Comparison of ENCODE assay signal across 8 mouse cellular contexts in the genomic region with DNA sequence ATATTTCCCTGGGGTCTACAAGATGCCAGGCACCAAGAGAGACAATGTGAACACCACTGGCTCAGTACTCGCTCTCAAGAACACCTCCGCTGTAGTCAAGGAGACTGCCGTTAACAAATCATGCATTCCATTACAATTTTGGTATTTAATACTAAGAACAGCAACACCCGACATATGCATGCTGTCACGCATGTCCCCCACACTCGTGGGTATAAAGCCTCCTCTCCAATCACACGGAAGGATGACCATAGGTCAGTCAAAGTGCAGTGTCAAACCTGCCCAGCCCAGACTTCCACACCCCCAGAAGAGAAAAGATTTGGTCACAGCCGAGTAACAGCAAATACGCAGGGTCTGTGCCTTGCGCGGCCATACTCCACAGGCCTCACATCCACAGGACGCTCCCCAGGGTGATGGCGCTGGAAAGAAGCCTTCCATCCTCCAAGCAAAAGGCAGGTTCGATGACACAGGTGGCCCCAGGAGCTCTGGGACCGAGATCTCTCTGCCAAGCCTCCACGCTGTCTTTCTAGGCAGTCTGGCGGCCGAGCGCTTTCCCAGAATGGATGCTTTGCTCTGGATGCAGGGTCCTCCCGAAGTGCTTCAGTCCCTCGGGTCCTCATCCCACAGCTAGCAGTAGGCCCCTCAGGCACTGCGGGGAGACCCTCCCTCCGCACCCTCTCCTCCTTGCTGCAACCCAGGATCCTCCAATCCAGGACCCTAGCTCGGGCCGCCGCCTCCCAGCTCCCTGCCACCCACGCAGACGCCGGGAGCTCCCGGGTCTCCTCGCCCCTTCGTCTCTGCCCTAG. TPM values are rescaled to one million over a fixed set of nuclear protein-coding genes. Genes with fewer than 3 reads are reported as not detected.
DNase-seq lines count a peak whose midpoint lies in the region; ATAC-seq and TF ChIP-seq lines count a peak whose summit lies in the region.

No protein-coding gene starts in this region.

- WGBS in heart, embryonic 11.5 days (ENCODE audit: insufficient replicate concordance): 12% methylated on average over 32 of the region's 32 CpGs
- 7% methylated on average over 32 of the region's 32 CpGs for whole genome bisulfite sequencing in forebrain, postnatal 0 days
- WGBS in liver, embryonic 12.5 days (ENCODE audit: insufficient replicate concordance): 14% methylated on average over 32 of the region's 32 CpGs

- no peaks in the 10 kb centered on the region for H3K36me3 ChIP-seq in heart, embryonic 11.5 days (ENCODE audit: control insufficient read depth, insufficient read depth, low read length)
- peaks cover 11% of the 10 kb centered on the region for H3K36me3 ChIP-seq in forebrain, postnatal 0 days (ENCODE audit: insufficient read depth)
- no peaks in the 10 kb centered on the region for H3K36me3 ChIP-seq in liver, embryonic 12.5 days

- H3K4me3 ChIP-seq in heart, embryonic 11.5 days (ENCODE audit: low read depth, low read length): peak overlapping the region; percentile 57
- peak overlapping the region; percentile 63 for H3K4me3 ChIP-seq in forebrain, postnatal 0 days (ENCODE audit: low read depth, low read length)
- H3K4me3 ChIP-seq in liver, embryonic 12.5 days: peak overlapping the region; percentile 78

- no peaks in the 10 kb centered on the region for H3K4me1 ChIP-seq in heart, embryonic 11.5 days (ENCODE audit: control insufficient read depth, insufficient read depth, low read length)
- peaks cover 19% of the 10 kb centered on the region for H3K4me1 ChIP-seq in forebrain, postnatal 0 days (ENCODE audit: insufficient read depth)
- H3K4me1 ChIP-seq in liver, embryonic 12.5 days: peaks cover 22% of the 10 kb centered on the region

- no peak for DNase-seq in heart, postnatal 10 days
- DNase-seq in thymus, adult 18-20 months: peak; percentile 82 to 85
- no peak for DNase-seq in thymus, postnatal 25 days
- peak; percentile 52 for DNase-seq in forebrain, postnatal 0 days
- no peak for DNase-seq in adrenal gland, postnatal 36 days
- DNase-seq in natural killer cell, adult 2 months (ENCODE audit: low spot score in 2 of 2): no peak

- peak overlapping the region; percentile 79 for H3K9ac ChIP-seq in heart, embryonic 11.5 days (ENCODE audit: low read depth, low read length)
- peak overlapping the region; percentile 79 for H3K9ac ChIP-seq in forebrain, postnatal 0 days
- H3K9ac ChIP-seq in liver, embryonic 12.5 days: peak overlapping the region; percentile 83

- peak; percentile 9; the same call in 1 of the 2 replicates for ATAC-seq in heart, embryonic 11.5 days (replicated peaks; ENCODE audit: insufficient number of reproducible peaks, low FRiP score, low TSS enrichment)
- peak; percentile 36 for ATAC-seq in forebrain, postnatal 0 days
- peak; percentile 1; the same call in 1 of the 2 replicates for ATAC-seq in liver, embryonic 12.5 days

- intact Hi-C loops in heart, postnatal 10 days (cut with DNase I): no loop called here

- H3K9me3 ChIP-seq in heart, embryonic 11.5 days (replicated peaks; ENCODE audit: control insufficient read depth, low read length): no peaks in the 10 kb centered on the region
- H3K9me3 ChIP-seq in forebrain, postnatal 0 days (ENCODE audit: low read length): no peaks in the 10 kb centered on the region
- H3K9me3 ChIP-seq in liver, embryonic 12.5 days (replicated peaks): no peaks in the 10 kb centered on the region

- H3K27me3 ChIP-seq in heart, embryonic 11.5 days (ENCODE audit: control insufficient read depth, insufficient read depth, low read length): peaks cover 6% of the 10 kb centered on the region; the same call in 1 of the 2 replicates
- no peaks in the 10 kb centered on the region for H3K27me3 ChIP-seq in forebrain, postnatal 0 days (ENCODE audit: insufficient read depth, low read length)
- peaks cover 15% of the 10 kb centered on the region for H3K27me3 ChIP-seq in liver, embryonic 12.5 days (replicated peaks)

- 0 out of 2 replicates have a peak overlapping the region, but pooled peaks have one; percentile 7 for H3K27ac ChIP-seq in heart, embryonic 11.5 days (ENCODE audit: low read depth, low read length)
- H3K27ac ChIP-seq in forebrain, postnatal 0 days (ENCODE audit: low read depth, low read length): peak overlapping the region; percentile 90
- H3K27ac ChIP-seq in liver, embryonic 12.5 days: no peak overlapping the region

- peak overlapping the region; percentile 80 for H3K4me2 ChIP-seq in heart, embryonic 11.5 days
- peak overlapping the region; percentile 85 for H3K4me2 ChIP-seq in forebrain, postnatal 0 days (ENCODE audit: low read depth)
- peak overlapping the region; percentile 97 for H3K4me2 ChIP-seq in liver, embryonic 12.5 days

- no peak for TF ChIP-seq CTCF in forebrain, postnatal 0 days (IDR thresholded peaks at IDR 0.05; ENCODE audit: low read depth)

RNA-seq across cellular contexts. Expression of gene Sergef, which starts 0.5 kb away (rescaled TPM):
- 10.7 and 11.6 TPM in 2 replicates for polyA plus RNA-seq in heart, embryonic 11.5 days (2014; fragmentation: Nextera tagmentation; extraction: Ambion mirVana)
- 1 to 10 TPM; 5.6 to 6.5 TPM for total RNA-seq in heart, postnatal 10 days (2021)
- 50.7 and 54.5 TPM in 2 replicates for total RNA-seq in forebrain, postnatal 0 days (2014; rRNA removed)
- polyA plus RNA-seq in forebrain, postnatal 0 days (2015; fragmentation: Nextera tagmentation; extraction: Ambion mirVana): 40.4 and 46.9 TPM in 2 replicates
- polyA plus RNA-seq in liver, embryonic 12.5 days (2016; fragmentation: Nextera tagmentation; extraction: Ambion mirVana): 8.9 and 9.7 TPM in 2 replicates
- total RNA-seq in adrenal gland, postnatal 36 days (2021): 10 to 100 TPM; 21.9 to 22.1 TPM

RNA-seq across cellular contexts. Expression of gene Tph1, which starts 33.2 kb away (rescaled TPM):
- not detected in 2 replicates for polyA plus RNA-seq in heart, embryonic 11.5 days (2014; fragmentation: Nextera tagmentation; extraction: Ambion mirVana)
- total RNA-seq in heart, postnatal 10 days (2021): not detected
- 1.3 and 3.6 TPM in 2 replicates for total RNA-seq in forebrain, postnatal 0 days (2014; rRNA removed)
- 0.99 and 1.9 TPM in 2 replicates for polyA plus RNA-seq in forebrain, postnatal 0 days (2015; fragmentation: Nextera tagmentation; extraction: Ambion mirVana)
- polyA plus RNA-seq in liver, embryonic 12.5 days (2016; fragmentation: Nextera tagmentation; extraction: Ambion mirVana): not detected in 2 replicates
- under 1 TPM in 1 of 2 experiments, not detected in 1; 0.07 TPM for total RNA-seq in adrenal gland, postnatal 36 days (2021)

Comparison
In these comparisons a context has a peak if more than half of its experiments do, and no peak if none do; other contexts are left out.
1. DNase-seq: peak in thymus, adult 18-20 months (2 of 2) and forebrain, postnatal 0 days (single experiment); none in heart, postnatal 10 days (0 of 2), thymus, postnatal 25 days (single experiment), adrenal gland, postnatal 36 days (0 of 2) and natural killer cell, adult 2 months (0 of 2).
2. Peak in every context shown above with its lines, with median percentiles within 50 percentile points of each other: ATAC-seq, H3K4me2 ChIP-seq, H3K4me3 ChIP-seq and H3K9ac ChIP-seq.